Mouse (Mus musculus) ES-E14 (cell line): ENCODE measurements around the gene Slc5a10. TPM values are rescaled to one million over a fixed set of nuclear protein-coding genes. Genes with fewer than 3 reads are reported as not detected.

Experiments
- DNase-seq: peaks from one replicate; pipeline ENCODE4 v3.0.0-alpha.2; 2013; ENCODE audit warnings: low read depth, low spot score
- H3K27ac ChIP-seq: 2 replicates; pipeline ENCODE4 v1.5.1; 2012; ENCODE audit warnings: low read depth, mild to moderate bottlenecking, low read length, moderate library complexity, mixed read lengths; ENCODE audit not compliant: poor library complexity, insufficient read depth, severe bottlenecking
- H3K36me3 ChIP-seq: 2 replicates; pipeline ENCODE4 v1.6.1; 2012; ENCODE audit warnings: mild to moderate bottlenecking, low read length, moderate library complexity, mixed read lengths; ENCODE audit not compliant: control insufficient read depth, poor library complexity, insufficient read depth, severe bottlenecking
- H3K4me1 ChIP-seq, 2 experiments: fragments of 150-350 bp in 1 of 2; sonication (generic) in 1 of 2; 2 replicates each; pipeline ENCODE4 v1.6.1; 2012; ENCODE audit warnings: low read length in 2 of 2, mild to moderate bottlenecking in 1 of 2, mixed read lengths in 1 of 2; ENCODE audit not compliant: control insufficient read depth in 2 of 2, insufficient read depth in 2 of 2, poor library complexity in 1 of 2
- H3K4me3 ChIP-seq, 2 experiments: fragments of 150-350 bp in 1 of 2; sonication (generic) in 1 of 2; 2 replicates each; pipeline ENCODE4 v1.5.1; 2012; ENCODE audit warnings: low read length in 2 of 2, low read depth in 1 of 2, mild to moderate bottlenecking in 1 of 2, mixed read lengths in 1 of 2; ENCODE audit not compliant: insufficient read depth in 1 of 2, poor library complexity in 1 of 2, severe bottlenecking in 1 of 2
- H3K9ac ChIP-seq: 2 replicates; pipeline ENCODE4 v1.6.1; 2012; ENCODE audit warnings: low read depth, mild to moderate bottlenecking, low read length, mixed read lengths; ENCODE audit not compliant: poor library complexity, insufficient read depth, severe bottlenecking
- H3K9me3 ChIP-seq: fragments of 150-350 bp; sonication (generic); 2 replicates; pipeline ENCODE4 v1.6.1; 2012; ENCODE audit warnings: low read depth, mild to moderate bottlenecking, low read length; ENCODE audit not compliant: control insufficient read depth, insufficient read depth
- CHD2 ChIP-seq: IDR thresholded peaks from 2 replicates; pipeline ENCODE4 v1.6.1; 2014; ENCODE audit warnings: mild to moderate bottlenecking, low read depth, low read length, inconsistent platforms
- HCFC1 ChIP-seq: IDR thresholded peaks from 2 replicates; pipeline ENCODE4 v1.6.1; 2012; ENCODE audit warnings: low read length, inconsistent platforms, borderline replicate concordance; ENCODE audit not compliant: insufficient read depth
- MAFK ChIP-seq: IDR thresholded peaks from 2 replicates; pipeline ENCODE4 v1.6.1; 2014; ENCODE audit warnings: mild to moderate bottlenecking, low read depth, low read length, inconsistent platforms; ENCODE audit not compliant: insufficient read depth
- ZC3H11A ChIP-seq: IDR thresholded peaks from 2 replicates; pipeline ENCODE4 v1.6.1; 2012; ENCODE audit warnings: low read depth, mild to moderate bottlenecking, inconsistent platforms, low read length, borderline replicate concordance
- ZNF384 ChIP-seq: IDR thresholded peaks from 2 replicates; pipeline ENCODE4 v1.6.1; 2012; ENCODE audit warnings: low read depth, low read length, inconsistent platforms
- in situ Hi-C, 2 experiments: fragments of 600-800 bp; cut with MboI; formaldehyde crosslinking; loops; one replicate each; pipeline ENCODE4 v1.15.1; 2025; ENCODE audit warnings: low sequenced_read_pairs in 2 of 2, inconsistent platforms in 1 of 2; ENCODE audit not compliant: unreplicated experiment in 2 of 2
- total RNA-seq: library from RNA; depleted of rRNA; stranded (reverse); fragments of 300-350 nt; gene quantifications from 2 replicates; pipeline ENCODE4 v1.2.3, GENCODE M21; 2012

Slc5a10 gene
- total RNA-seq, 1 experiment: 0.45 TPM

DNA sequence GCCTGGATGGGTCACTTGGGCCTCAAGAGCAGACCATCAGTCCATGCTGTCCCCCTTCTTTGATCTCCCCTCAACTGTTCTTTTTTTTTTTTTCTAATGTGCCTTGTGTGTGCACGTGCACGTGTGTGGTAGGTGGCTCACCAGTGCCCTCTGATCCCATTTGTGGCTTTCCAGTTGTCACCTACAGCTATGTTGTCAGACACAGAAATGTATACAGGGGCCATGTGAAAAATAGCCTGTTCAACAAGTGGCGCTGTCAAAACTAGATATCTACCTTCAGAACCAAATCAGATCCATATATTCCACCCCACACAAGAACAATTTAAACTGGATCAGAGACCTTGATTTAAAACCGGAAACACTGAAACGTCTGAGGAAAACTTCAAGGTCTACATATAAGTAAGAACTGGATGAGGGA lies 71.5 kb downstream of the Slc5a10 start:
- H3K9me3 ChIP-seq: no peaks in the 10 kb centered on the region
- TF ChIP-seq MAFK: no peak
- TF ChIP-seq ZNF384: no peak
- TF ChIP-seq CHD2: no peak
- TF ChIP-seq HCFC1: no peak
- TF ChIP-seq ZC3H11A: no peak
- no peak overlapping the region for H3K9ac ChIP-seq
- H3K36me3 ChIP-seq: no peaks in the 10 kb centered on the region
- peaks cover 0 to 3% of the 10 kb centered on the region in 2 experiments; a peak in 1 of 4 replicates for H3K4me1 ChIP-seq
- no peak for DNase-seq
- no peak overlapping the region for H3K27ac ChIP-seq
- in situ Hi-C loops: no loop called here
- H3K4me3 ChIP-seq: no peak overlapping the region

DNA sequence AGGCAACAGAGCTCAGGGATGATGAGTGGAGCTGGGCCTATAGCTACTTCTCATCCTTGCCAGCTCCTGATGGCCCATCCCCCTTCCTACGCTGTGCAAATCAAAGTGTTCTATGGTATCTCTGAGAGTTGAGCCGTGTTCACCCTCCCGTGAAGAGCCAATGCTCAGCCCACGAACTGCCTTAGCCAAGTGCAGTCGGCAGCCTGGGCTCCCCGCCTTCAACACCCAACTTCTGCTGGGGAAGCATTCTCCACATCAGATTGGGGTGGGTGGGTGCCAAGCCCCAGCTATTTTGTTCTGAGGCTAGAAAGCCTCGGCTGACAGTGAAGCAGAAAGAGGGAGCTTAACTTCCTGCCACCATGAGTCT lies 71.9 kb downstream of the Slc5a10 start:
- no peaks in the 10 kb centered on the region for H3K36me3 ChIP-seq
- TF ChIP-seq ZNF384 (no peak), ZC3H11A (no peak), MAFK (no peak), CHD2 (no peak), HCFC1 (no peak)
- no peak overlapping the region for H3K4me3 ChIP-seq
- DNase-seq: no peak
- peaks cover 0 to 3% of the 10 kb centered on the region in 2 experiments; a peak in 1 of 4 replicates for H3K4me1 ChIP-seq
- no peak overlapping the region for H3K27ac ChIP-seq
- in situ Hi-C loops: no loop called here
- no peaks in the 10 kb centered on the region for H3K9me3 ChIP-seq
- no peak overlapping the region for H3K9ac ChIP-seq

DNA sequence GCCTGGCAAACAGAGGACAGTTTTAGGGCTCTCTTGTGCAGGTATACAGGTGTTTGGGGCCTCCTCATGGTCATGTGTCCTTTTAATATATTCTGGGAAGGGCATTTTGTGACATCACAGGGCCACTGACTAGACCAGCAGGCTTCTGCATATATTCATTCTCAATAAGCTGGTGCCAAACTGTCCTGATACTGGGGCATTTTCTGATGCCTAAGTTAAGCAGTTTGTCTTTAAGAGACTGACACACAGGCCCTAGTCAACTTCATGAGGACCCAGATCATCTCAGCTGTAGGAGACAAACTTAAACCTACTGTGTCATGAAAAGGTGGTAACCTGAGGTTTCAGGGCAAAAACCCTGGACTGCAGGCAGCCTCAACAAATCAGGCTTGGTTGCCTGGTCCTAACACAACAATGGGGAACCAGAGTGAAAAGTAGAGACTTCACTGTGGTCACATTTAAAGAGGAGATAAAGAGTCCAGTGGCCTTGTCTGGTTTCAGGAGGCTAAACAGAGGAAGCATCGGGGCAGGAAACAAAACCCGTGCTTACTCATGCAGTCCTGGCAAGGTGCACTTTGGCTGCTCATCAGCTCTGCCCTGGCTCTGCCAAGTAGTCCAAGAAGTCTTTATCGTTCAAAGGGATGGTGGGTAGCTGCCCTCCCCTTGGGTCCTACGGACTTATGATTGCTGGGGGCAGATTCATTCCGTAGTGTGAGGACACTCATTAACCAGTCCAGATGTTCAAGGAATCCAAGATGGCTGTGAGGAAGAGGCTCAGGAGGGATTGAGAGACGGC lies 72.5 kb downstream of the Slc5a10 start:
- no peak for TF ChIP-seq ZNF384
- H3K36me3 ChIP-seq: no peaks in the 10 kb centered on the region
- no peak overlapping the region for H3K9ac ChIP-seq
- no peak overlapping the region for H3K4me3 ChIP-seq
- H3K9me3 ChIP-seq: no peaks in the 10 kb centered on the region
- no peak for DNase-seq
- H3K27ac ChIP-seq: no peak overlapping the region
- peaks cover 0 to 3% of the 10 kb centered on the region in 2 experiments; a peak in 1 of 4 replicates for H3K4me1 ChIP-seq
- in situ Hi-C loops: no loop called here

DNA sequence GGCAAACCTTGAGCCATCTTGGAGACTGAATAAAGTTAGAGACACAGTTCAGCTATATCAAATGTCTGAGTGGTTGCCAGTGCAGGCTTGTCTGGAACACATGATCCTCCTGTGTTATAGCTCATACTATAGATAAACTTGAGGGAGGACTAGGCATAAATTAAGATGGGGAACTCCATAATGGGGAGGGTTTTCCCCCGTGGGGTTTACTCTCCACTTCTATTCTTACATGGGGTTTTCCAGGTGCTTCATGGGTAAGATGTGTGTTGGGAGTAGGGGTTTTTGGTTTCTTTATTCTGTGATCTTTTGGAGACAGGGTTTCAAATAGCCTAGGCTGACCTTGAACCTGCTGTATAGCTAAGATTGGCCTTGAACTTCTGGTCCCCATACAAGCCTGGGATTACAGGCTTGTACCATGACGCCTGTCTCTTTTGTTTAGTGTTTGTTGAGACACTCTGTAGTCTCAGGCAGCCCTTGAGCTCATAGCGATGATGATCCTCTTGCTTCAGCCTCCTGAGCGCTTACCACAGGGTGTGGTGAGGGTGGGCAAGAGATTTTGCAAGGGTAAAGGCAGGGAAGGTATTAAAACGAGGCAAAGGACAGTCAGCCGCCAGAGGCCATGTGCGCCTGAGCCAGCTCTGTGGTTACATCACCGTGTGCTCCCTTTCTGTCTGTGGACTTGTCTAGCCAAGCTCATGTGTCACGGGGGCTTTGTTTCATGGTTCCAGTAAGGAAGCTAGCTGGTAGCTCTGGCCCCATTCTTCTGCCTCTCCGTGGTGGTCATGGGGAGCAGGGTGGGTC lies 73.3 kb downstream of the Slc5a10 start:
- peaks cover 0 to 3% of the 10 kb centered on the region in 2 experiments; a peak in 1 of 4 replicates for H3K4me1 ChIP-seq
- no peak overlapping the region for H3K4me3 ChIP-seq
- no peaks in the 10 kb centered on the region for H3K9me3 ChIP-seq
- H3K9ac ChIP-seq: no peak overlapping the region
- no peak for DNase-seq
- in situ Hi-C loops: no loop called here
- TF ChIP-seq HCFC1: no peak
- TF ChIP-seq MAFK: no peak
- no peak for TF ChIP-seq CHD2
- TF ChIP-seq ZNF384: no peak
- TF ChIP-seq ZC3H11A: no peak
- H3K36me3 ChIP-seq: no peaks in the 10 kb centered on the region
- H3K27ac ChIP-seq: no peak overlapping the region
